Comparison of ENCODE assay signal across 9 mouse cellular contexts in genomic region chr1:175692997-175693361, GRCm38 (mm10). TPM values are rescaled to one million over a fixed set of nuclear protein-coding genes. Genes with fewer than 3 reads are reported as not detected.
DNase-seq lines count a peak whose midpoint lies in the region; ATAC-seq and TF ChIP-seq lines count a peak whose summit lies in the region.
"Had no signal": no experiment of that assay in that cellular context is flagged by ENCODE, and none has a peak within 500 bp of the region (broad histone marks: within the 10 kb centered on the region; RNA-seq: fewer than 3 reads in every experiment).

No protein-coding gene starts in this region.

- H3K27me3 ChIP-seq in kidney, embryonic 14.5 days (ENCODE audit: control insufficient read depth, insufficient read depth, low read length): no peaks in the 10 kb centered on the region
- H3K27me3 ChIP-seq in hindbrain, postnatal 0 days (ENCODE audit: insufficient read depth, low read length): no peaks in the 10 kb centered on the region
- H3K27me3 ChIP-seq in midbrain, embryonic 15.5 days (replicated peaks): no peaks in the 10 kb centered on the region

- no peak for TF ChIP-seq POLR2A in cortical plate, adult 2 months (IDR thresholded peaks at IDR 0.05; ENCODE audit: extremely low read depth, insufficient read depth, low read length)

- H3K9me3 ChIP-seq in kidney, embryonic 14.5 days (ENCODE audit: control insufficient read depth, low read length): no peaks in the 10 kb centered on the region
- H3K9me3 ChIP-seq in hindbrain, postnatal 0 days (ENCODE audit: low read length): no peaks in the 10 kb centered on the region
- H3K9me3 ChIP-seq in midbrain, embryonic 15.5 days: no peaks in the 10 kb centered on the region

- intact Hi-C loops in left cerebral cortex, postnatal 4 days (cut with DNase I): no loop called here

- H3K36me3 ChIP-seq in kidney, embryonic 14.5 days (ENCODE audit: control insufficient read depth, insufficient read depth, low read length): peaks cover 2% of the 10 kb centered on the region
- H3K36me3 ChIP-seq in hindbrain, postnatal 0 days (ENCODE audit: insufficient read depth, low read length): no peaks in the 10 kb centered on the region; the same call in 1 of the 2 replicates
- no peaks in the 10 kb centered on the region for H3K36me3 ChIP-seq in midbrain, embryonic 15.5 days (replicated peaks)

- peak overlapping the region; percentile 62 for H3K4me3 ChIP-seq in kidney, embryonic 14.5 days (ENCODE audit: low read length)
- peak overlapping the region; percentile 79 for H3K4me3 ChIP-seq in cortical plate, adult 2 months (ENCODE audit: insufficient read depth, low read length)
- H3K4me3 ChIP-seq in hindbrain, postnatal 0 days (ENCODE audit: low read length): peak overlapping the region; percentile 53
- peak overlapping the region; percentile 75 for H3K4me3 ChIP-seq in midbrain, embryonic 15.5 days

- no peak for ATAC-seq in kidney, embryonic 14.5 days (ENCODE audit: low FRiP score, low TSS enrichment)
- ATAC-seq in hindbrain, postnatal 0 days: no peak
- no peak; the same call in 1 of the 2 replicates for ATAC-seq in midbrain, embryonic 15.5 days (replicated peaks)

- no peak for TF ChIP-seq CTCF in cortical plate, adult 2 months (IDR thresholded peaks at IDR 0.05; ENCODE audit: extremely low read depth, insufficient read depth, low read length)
- TF ChIP-seq CTCF in hindbrain, postnatal 0 days (IDR thresholded peaks at IDR 0.05; ENCODE audit: low read depth): no peak

- peak overlapping the region; percentile 12; the same call in 1 of the 2 replicates for H3K9ac ChIP-seq in kidney, embryonic 14.5 days (ENCODE audit: low read depth, low read length)
- H3K9ac ChIP-seq in hindbrain, postnatal 0 days (replicated peaks; ENCODE audit: low read length): peak overlapping the region; percentile 69; the same call in 1 of the 2 replicates
- H3K9ac ChIP-seq in midbrain, embryonic 15.5 days: no peak overlapping the region

- peaks cover 3% of the 10 kb centered on the region; the same call in 1 of the 2 replicates for H3K4me1 ChIP-seq in kidney, embryonic 14.5 days (ENCODE audit: control insufficient read depth, insufficient read depth, low read length)
- peaks cover 2% of the 10 kb centered on the region; the same call in 1 of the 2 replicates for H3K4me1 ChIP-seq in cortical plate, adult 2 months (ENCODE audit: control insufficient read depth, insufficient read depth, low read length)
- 0 out of 2 replicates have a peak, but pooled peaks cover 5% of the 10 kb centered on the region for H3K4me1 ChIP-seq in hindbrain, postnatal 0 days (ENCODE audit: insufficient read depth, low read length)
- H3K4me1 ChIP-seq in midbrain, embryonic 15.5 days: peaks cover 30% of the 10 kb centered on the region

- under 1% methylated on average over 17 of the region's 17 CpGs for WGBS in kidney, embryonic 14.5 days
- under 1% methylated on average over 17 of the region's 17 CpGs for WGBS in hindbrain, postnatal 0 days
- WGBS in midbrain, embryonic 15.5 days: under 1% methylated on average over 17 of the region's 17 CpGs

- no peak overlapping the region for H3K27ac ChIP-seq in kidney, embryonic 14.5 days (ENCODE audit: low read depth, low read length)
- H3K27ac ChIP-seq in cortical plate, adult 2 months (ENCODE audit: insufficient read depth, low read length): no peak overlapping the region
- H3K27ac ChIP-seq in hindbrain, postnatal 0 days: peak overlapping the region; percentile 1; the same call in 1 of the 2 replicates
- peak overlapping the region; percentile 92 for H3K27ac ChIP-seq in midbrain, embryonic 15.5 days

- H3K4me2 ChIP-seq in kidney, embryonic 14.5 days (replicated peaks; ENCODE audit: low read depth, low read length): peak overlapping the region; percentile 49
- peak overlapping the region; percentile 88 for H3K4me2 ChIP-seq in hindbrain, postnatal 0 days (ENCODE audit: low read depth, low read length)
- peak overlapping the region; percentile 86 for H3K4me2 ChIP-seq in midbrain, embryonic 15.5 days

- no peak for DNase-seq in kidney, adult 9 months
- no peak for DNase-seq in hindbrain, postnatal 0 days (ENCODE audit: low spot score)
- no peak for DNase-seq in left cerebral cortex, postnatal 4 days
- DNase-seq in kidney, postnatal 14 days: no peak
- DNase-seq in layer of hippocampus, adult 9-11 months: no peak

RNA-seq across cellular contexts. Expression of gene Chml, which starts 0.3 kb away (rescaled TPM):
- 3.4 and 5.7 TPM in 2 replicates for polyA plus RNA-seq in kidney, embryonic 14.5 days (2014; fragmentation: Nextera tagmentation; extraction: Ambion mirVana)
- 3.4 and 3.5 TPM in 2 replicates for polyA plus RNA-seq in cortical plate, adult 2 months (2012; rRNA removed)
- total RNA-seq in hindbrain, postnatal 0 days (2014; rRNA removed): 18.2 and 29.4 TPM in 2 replicates
- polyA plus RNA-seq in hindbrain, postnatal 0 days (2015; fragmentation: Nextera tagmentation; extraction: Ambion mirVana): 2.5 and 2.7 TPM in 2 replicates
- 3.5 and 3.7 TPM in 2 replicates for polyA plus RNA-seq in midbrain, embryonic 15.5 days (2015; fragmentation: Nextera tagmentation; extraction: Ambion mirVana)
- 10 to 100 TPM; 16.2 to 18.4 TPM for total RNA-seq in left cerebral cortex, postnatal 4 days (2021)

RNA-seq across cellular contexts. Expression of gene Opn3, which starts 0.4 kb away (rescaled TPM):
- 8.6 and 9.0 TPM in 2 replicates for polyA plus RNA-seq in kidney, embryonic 14.5 days (2014; fragmentation: Nextera tagmentation; extraction: Ambion mirVana)
- 3.8 and 4.2 TPM in 2 replicates for polyA plus RNA-seq in cortical plate, adult 2 months (2012; rRNA removed)
- 14.8 and 17.4 TPM in 2 replicates for total RNA-seq in hindbrain, postnatal 0 days (2014; rRNA removed)
- polyA plus RNA-seq in hindbrain, postnatal 0 days (2015; fragmentation: Nextera tagmentation; extraction: Ambion mirVana): 8.3 and 8.6 TPM in 2 replicates
- polyA plus RNA-seq in midbrain, embryonic 15.5 days (2015; fragmentation: Nextera tagmentation; extraction: Ambion mirVana): 7.0 and 8.6 TPM in 2 replicates
- 1 to 10 TPM; 6.0 to 7.7 TPM for total RNA-seq in left cerebral cortex, postnatal 4 days (2021)

RNA-seq across cellular contexts. Expression of gene Wdr64, which starts 5.4 kb away (rescaled TPM):
- polyA plus RNA-seq in kidney, embryonic 14.5 days (2014; fragmentation: Nextera tagmentation; extraction: Ambion mirVana): not detected in 2 replicates
- 0.02 TPM in 1 of 2 replicates, not detected in the other for polyA plus RNA-seq in cortical plate, adult 2 months (2012; rRNA removed)
- total RNA-seq in hindbrain, postnatal 0 days (2014; rRNA removed): not detected in 2 replicates
- not detected in 2 replicates for polyA plus RNA-seq in hindbrain, postnatal 0 days (2015; fragmentation: Nextera tagmentation; extraction: Ambion mirVana)
- polyA plus RNA-seq in midbrain, embryonic 15.5 days (2015; fragmentation: Nextera tagmentation; extraction: Ambion mirVana): not detected in 2 replicates
- total RNA-seq in left cerebral cortex, postnatal 4 days (2021): not detected
- total RNA-seq: gastrocnemius, adult 18-20 months had no signal

Comparison
In these comparisons a context has a peak if more than half of its experiments do, and no peak if none do; other contexts are left out.
1. H3K27ac ChIP-seq: peak in hindbrain, postnatal 0 days (single experiment) and midbrain, embryonic 15.5 days (single experiment); none in kidney, embryonic 14.5 days (single experiment) and cortical plate, adult 2 months (single experiment).
2. Peak in every context shown above with its lines, with median percentiles within 50 percentile points of each other: H3K4me2 ChIP-seq and H3K4me3 ChIP-seq.